Mouse (Mus musculus) c-Kit-positive CD71-positive TER-119-negative erythroid progenitor cells, embryonic 14.5 days (primary cell): ENCODE results near the gene Kng2.
"Not testable (repeated sequence)": the region's sequence is repeated elsewhere in the genome, so short reads cannot be mapped to it uniquely, and the experiment has no call there.

Source experiments
- DNase-seq: peaks from one replicate; pipeline ENCODE4 v3.0.0-alpha.2; 2013; ENCODE audit warnings: low read depth

Gene Kng2

DNA sequence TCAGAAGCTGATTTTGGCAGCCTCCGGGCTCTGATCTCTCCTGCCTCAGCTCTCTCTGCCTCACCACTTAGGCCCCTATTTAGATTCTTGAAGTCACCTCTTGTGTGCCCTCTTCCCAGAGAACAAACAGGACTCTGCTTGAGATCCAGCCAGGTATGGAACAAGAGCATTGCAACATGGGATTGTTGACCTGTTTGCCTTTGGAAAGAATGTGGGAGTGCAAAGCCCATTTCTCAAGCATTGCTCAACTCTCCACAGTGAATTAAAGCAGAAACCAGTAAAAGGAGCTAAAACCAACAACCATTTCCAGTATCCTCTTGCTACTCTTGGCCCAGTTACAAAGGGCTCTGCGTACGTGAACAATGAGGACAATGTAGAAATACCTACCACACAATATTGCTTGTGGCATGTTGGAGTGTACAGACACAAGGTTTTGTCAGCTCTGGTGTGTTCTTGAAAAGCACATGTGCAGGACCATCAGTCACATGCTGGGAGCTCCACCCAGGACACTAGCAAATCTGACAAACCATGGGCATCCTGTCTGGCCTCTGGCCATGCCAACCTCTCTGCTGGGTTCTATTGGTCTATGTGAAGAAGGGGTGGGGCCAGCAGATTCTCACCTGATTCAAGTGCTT is at the start of gene Kng2:
Kng2 (minus strand) TSS at position 517 of the 635 bp plus-strand sequence.
- DNase-seq, result not testable (repeated sequence)

DNA sequence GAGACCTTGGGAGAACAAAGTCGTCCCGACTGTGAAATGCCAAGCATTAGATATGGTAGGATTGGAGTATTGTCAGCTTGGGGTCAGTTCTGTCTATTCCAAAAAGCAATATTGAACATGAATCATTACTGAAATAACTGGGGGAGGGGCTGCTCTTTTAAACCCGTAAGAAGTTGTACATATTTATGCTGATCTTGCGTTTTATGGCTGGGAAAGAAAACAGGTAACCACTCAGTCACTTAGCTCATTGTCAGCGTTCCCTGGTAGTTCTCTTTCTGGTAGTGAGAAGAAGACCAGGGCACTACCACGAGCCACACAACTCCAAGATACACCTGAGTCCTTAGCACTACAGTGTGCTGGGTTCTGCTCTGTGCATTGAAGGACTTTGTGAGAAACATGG is 48.2 kb upstream of the Kng2 start:
- DNase-seq, result not testable (repeated sequence)

DNA sequence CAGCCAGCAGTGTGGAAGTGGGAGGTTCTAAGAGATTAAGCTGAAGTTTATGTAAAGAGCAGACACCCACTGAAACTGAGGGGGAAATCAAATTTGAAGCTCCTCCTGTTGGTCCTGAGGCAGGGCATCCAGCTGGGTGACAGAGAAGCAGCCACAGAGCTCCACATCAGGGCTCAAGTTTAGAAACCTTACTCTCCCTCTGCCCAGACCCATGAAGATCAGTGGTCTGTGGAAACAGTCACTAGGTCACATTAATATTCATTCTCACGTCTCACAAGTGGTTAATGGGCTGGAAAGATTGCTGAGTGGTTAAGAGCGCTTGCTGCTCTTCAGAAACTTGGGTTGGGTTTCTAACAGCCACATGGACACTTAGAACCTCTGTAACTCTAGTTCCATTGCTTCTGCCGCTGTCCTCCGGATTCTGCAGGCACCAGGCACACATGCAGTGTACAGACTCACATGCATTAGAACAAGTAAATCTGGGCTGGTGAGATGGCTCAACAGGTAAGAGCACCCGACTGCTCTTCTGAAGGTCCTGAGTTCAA is 31.6 kb upstream of the Kng2 start:
- not testable (repeated sequence) for DNase-seq

DNA sequence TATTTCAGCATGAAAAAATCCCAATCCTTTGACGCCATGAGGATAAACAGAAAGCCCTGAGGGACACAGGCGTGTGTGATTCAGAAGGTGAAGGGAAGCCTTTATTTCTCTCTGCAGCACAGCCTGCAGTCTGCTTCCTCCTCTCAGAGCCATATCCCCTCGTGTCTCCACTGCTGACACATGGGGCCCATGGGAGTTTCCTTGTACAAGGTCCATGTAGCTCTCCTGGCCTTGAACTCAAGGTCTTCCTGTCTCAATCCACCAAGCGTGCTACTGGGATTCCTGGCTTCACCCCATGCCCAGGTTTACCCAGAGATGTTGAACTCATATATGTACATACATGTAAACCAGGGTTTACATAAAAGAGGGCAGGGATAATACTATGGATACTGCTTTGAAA is 30.3 kb upstream of the Kng2 start:
- DNase-seq, result not testable (repeated sequence)

DNA sequence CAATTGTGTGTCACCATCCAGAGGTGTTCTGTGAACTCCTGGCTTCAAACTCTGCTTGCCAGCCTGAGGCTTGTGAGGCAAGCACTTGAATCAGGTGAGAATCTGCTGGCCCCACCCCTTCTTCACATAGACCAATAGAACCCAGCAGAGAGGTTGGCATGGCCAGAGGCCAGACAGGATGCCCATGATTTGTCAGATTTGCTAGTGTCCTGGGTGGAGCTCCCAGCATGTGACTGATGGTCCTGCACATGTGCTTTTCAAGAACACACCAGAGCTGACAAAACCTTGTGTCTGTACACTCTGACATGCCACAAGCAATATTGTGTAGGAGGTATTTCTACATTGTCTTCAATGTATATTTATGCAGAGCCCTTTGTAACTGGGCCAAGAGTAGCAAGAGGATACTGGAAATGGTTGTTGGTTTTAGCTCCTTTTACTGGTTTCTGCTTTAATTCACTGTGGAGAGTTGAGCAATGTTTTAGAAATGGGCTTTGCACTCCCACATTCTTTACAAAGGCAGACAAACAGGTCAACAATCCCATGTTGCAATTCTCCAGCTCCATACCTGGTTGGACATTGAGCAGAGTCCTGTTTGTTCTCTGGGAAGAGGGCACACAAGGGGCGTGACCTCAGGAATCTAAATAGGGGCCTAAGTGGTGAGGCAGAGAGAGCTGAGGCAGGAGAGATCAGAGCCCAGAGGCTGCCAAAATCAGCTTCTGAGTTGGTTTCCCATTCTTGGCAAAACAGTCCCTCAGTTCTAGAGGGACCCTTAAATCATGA is 28.6 kb upstream of the Kng2 start, which contains the start of gene Kng1:
Kng1 (plus strand) TSS at position 198 of the 780 bp plus-strand sequence.
- DNase-seq, result not testable (repeated sequence)

DNA sequence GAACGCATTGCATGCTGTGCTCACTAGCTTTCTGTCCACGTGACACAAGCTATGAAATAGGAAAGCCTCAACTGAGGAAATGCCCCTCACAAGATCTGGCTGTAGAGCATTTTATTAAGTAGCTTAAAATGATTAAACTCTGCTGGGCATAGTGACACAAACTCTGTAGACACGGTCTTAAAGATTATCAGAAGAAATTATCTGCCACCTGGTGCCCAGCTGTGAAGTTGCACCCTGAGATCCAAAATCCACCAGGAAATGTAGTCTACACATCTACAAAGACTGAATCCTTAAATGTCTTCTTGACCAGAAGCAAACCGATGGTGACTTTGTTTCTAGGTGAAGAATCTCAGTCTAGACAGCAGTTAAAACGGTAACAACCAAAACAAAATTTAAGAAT is 17.0 kb upstream of the Kng2 start:
- DNase-seq, result no peak

DNA sequence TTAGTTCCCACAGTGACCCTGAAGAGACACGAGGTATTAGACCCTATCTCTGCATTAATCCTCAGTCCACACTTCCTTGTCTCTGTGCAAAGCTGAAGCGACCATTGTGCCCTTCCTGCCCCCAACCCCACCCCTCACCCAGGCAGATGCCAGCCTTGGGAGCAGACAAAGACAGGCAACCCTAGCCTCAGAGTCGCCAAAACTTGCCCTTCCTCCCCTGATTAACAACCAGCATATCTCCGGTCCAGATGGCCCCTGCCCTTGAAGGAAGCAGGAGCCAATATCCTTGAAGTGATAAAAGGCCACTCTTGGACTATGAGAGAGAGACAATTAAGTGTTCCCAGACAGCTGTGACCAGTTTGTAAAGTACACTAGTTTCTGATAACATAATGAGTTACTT is 11.6 kb upstream of the Kng2 start:
- no peak for DNase-seq

DNA sequence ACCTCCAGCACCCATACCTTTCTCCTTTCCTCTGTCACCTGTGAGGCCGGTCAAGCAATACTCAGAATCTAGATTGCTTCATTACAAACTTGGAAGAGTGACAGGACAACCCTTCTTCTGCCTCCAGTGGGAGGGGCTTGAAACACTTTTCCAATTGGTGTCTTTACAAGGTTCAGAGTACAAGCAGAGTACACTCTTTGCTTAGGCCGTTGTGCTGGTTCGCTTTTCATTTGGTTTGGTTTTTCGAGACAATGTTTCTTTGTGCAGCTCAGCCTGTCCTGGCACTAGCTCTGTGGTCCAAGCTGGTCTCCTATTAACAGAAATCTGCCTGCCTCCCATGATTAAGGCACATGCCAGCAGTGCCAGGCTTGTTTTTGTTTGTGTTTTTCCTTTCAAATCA is 10.0 kb upstream of the Kng2 start:
- DNase-seq, result no peak

DNA sequence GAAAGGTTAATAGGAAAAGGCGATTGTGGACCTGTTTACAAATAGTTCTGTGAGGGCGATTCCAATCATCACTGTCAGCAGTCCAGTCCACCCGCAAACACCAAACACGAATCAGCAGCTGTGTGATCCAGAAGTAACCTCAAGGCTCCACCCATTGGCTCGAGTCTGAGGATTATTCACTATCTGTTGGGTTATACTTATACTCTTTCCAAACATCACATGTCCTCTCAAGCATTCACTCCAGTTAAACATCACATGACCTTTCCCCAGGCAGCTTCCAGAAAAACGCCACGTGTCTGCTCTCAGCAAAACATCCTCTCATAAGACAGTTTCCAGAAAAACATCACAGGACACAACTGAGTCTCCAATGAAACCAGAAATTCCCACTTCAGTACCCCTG is 8.5 kb upstream of the Kng2 start:
- no peak for DNase-seq

DNA sequence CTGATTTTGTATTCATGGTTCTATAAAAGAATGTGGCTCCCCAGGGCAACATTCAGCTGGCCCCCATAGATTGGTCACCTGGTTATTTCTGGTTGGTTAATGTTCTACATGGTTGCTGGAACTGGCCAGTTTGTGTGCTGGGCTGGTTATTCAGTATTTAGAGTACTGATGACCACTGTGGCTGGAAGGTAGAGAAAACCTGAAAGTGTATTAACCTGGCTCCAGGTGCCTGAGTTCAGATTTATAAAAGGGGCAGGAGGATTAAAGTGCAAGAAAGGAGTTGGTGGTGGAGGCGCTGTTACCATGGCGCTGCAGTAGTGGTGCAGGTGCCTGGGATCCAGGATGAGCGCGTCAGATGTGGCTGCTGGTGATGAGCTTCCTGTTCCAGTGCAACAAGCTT is 4.4 kb upstream of the Kng2 start:
- no peak for DNase-seq

DNA sequence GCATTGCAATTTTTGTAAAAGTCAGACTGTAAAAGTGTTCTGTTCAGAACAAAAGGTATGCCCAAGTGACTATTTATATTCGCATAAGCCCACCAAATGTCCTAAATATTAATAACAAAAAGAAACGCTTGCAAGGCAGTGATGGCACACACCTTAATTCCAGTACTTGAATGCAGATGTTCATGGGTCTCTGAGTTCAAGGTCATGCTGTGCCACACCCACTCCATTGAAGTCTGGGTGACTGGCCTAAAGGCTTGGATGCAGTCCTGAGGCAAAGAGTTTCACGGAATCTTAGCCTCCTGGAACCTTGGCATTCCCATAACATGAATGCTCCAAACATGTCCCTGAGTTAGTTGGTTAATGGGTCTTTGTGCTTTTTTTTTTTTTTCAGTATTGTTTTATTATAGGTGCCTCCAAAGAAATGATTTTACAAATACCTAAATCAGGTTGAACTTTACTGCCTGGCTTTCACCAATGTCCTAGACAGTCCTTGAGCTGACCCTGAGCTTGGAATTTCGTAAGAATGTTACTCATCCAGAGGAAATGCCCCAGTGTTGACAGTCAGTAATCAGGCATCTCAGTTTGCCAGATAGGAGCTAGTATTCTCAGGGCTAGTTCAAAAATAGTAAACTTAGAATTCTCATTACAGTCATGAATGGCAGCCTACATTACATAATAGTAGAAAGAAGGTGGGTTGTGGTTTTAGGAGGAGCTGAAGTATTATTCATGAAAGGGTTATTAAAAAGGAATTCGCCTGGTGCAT is 1.6 kb upstream of the Kng2 start:
- DNase-seq, result no peak

DNA sequence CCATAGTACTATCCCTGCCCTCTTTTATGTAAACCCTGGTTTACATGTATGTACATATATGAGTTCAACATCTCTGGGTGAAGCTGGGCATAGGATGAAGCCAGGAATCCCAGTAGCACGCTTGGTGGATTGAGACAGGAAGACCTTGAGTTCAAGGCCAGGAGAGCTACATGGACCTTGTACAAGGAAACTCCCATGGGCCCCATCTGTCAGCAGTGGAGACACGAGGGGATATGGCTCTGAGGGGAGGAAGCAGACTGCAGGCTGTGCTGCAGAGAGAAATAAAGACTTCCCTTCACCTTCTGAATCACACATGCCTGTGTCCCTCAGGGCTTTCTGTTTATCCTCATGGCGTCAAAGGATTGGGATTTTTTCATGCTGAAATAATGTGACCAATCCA is 1.9 kb downstream of the Kng2 start:
- not testable (repeated sequence) for DNase-seq

DNA sequence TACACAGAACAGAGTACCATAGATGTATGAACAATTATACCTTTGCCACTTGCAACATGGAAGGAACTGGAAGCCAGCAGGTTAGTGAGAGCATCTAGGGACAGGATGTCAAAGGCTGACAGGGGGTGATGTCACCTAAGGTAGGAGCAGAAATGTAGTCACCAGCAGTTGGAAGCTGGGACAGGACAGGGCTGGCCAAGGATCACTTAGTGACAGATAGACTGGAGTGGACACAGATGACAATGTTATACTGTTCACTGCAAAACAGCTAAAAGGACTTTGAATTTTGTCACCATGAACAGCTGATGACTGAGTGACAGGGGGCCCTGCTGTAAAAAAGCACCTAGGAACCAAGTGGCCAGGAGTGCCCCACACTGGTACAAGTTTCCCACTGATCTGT is 2.7 kb downstream of the Kng2 start:
- DNase-seq, result no peak

DNA sequence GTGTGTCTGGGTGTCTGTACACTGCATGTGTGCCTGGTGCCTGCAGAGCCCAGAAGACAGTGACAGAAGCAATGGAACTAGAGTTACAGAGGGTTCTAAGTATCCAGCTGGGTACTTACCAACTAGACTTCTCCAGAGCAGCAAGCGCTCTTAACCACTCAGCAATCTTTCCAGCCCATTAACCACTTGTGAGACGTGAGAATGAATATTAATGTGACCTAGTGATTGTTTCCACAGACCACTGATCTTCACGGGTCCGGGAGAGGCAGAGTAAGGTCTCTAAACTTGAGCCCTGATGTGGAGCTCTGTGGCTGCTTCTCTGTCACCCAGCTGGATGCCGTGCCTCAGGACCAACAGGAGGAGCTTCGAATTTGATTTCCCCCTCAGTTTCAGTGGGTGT is 4.2 kb downstream of the Kng2 start:
- no peak for DNase-seq

DNA sequence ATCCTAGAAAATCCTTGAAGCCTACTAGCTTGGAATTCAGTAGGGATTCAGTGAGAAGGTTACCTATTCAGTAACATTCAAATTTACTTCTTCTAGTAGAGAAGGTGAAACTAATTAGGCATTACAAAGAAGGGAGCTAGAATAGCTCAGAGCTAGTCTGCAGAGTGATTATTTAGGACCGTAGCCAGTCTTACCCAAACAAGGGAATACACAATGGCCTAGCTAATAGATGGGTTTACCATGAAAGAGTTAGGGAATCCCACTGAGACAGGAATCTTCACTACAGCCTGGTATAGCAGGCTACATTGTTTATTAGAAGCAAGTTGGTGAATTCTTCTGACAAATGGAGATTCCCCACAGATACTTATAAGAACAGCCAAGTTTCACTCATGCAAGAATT is 8.7 kb downstream of the Kng2 start:
- DNase-seq, result not testable (repeated sequence)

DNA sequence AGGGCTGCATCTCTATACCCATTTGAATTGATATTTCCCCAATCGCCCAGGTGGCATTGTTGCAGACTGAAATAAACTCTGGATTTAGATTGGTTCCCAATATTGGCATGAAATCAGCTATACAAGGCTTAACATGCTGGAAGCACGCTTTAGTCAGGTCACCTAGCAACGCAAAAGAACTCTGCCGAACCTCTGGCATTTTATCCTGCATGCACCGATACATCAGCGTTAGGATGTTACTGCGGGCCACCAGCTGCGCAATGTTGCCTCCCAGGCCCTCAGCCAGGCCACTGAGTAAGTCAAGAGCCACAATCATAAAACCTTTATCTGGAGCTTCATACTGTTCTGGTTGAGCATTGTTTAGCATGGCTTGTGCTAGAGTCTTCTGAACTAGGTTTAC is 14.6 kb downstream of the Kng2 start:
- not testable (repeated sequence) for DNase-seq

DNA sequence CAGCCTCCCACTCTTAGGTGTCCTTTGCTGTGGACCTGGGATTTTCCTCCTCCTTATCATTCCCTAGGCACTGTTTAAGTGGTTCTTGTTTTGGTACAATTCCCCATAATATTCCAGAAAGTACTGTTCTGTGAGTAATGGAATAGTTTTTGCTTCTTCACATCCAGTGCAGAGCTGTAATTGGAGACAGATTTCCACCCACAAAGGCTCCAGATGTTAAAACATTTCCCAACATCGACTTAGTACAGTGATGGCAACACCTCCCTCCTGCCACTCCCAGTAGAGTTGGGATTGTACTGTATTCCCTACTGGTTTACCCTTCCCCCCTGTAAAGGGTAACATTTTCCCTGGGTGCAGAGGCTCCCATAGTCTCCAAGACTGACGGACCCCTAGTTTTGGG is 15.5 kb downstream of the Kng2 start:
- not testable (repeated sequence) for DNase-seq

DNA sequence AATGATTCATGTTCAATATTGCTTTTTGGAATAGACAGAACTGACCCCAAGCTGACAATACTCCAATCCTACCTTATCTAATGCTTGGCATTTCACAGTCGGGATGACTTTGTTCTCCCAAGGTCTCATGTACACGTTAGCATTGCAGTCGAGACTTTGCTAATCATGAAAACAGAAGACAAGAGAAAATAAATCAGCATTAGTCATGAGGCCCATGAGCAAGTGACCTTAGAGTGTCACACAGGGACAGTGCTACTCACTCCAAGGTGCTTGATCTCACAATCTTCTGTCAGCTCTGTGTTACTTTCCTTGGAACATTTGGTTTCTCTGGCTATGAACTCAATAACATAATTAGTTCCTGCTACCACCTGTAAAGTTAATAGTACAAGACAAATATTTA is 32.3 kb downstream of the Kng2 start:
- DNase-seq, result not testable (repeated sequence)

DNA sequence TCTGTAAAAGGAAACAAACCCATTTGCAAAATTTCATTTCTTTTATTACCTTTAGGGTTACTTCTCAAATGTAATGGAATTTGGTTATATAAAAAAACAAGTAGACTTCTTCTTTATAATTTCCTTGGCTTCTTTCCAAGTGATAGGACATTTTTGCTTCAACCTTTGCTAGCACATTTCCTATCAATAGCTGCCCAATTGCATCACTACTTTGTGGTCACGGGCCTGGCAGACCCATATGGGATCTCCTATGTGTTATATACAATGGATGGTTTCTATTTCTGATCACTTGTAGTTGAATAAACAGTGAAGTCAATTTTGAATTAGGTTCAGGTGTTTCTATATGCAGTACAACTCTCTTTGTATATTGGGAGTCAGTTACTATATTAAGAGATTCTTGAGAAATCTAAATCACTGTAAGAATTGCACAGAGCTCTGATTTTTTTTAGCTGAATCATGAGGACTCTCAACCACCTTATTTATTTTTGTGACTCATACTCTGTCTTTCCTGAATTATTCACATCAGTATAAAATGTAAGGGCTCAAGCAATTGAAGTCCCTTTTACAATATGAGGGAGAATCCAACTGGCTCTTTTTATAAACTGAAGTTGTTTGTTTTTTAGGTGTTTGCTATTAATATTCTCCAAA is 61.8 kb downstream of the Kng2 start:
- no peak for DNase-seq

DNA sequence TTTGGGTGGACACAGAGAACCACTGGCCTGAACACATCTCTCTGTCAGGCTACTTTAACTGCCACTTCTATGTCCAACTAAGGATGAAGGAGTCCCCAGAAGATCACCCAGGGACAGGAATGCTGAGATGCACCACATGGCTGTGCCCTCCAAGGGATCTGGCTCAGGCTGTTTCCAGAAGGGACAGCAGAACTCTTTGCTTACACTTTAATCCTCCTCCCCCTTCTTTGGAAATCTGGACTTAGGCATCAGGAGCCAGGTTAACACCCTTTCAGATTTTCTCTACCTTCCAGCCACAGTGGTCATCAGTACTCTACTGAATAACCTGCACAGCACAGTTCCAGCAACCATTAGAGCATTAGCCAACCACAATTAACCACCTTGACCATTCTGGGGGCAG is 66.0 kb downstream of the Kng2 start:
- no peak for DNase-seq

DNA sequence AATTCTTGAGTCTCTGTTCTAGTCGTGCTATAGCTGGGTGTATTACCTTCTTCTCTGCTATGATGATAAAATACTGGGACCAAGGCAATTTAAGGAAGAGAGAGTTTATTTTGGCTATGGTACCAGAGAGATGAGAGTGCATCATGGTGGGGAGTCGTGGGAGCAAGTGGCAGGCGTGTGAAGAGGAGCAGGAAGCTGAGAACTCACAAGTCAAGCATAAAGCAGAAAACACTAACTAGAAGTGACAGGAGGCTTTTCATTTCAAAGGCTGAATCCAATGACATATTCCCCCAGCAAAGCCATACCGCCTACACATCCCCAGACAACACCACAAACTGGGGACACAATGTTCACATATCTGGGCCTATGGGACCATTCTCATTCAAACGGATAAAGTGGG is 67.0 kb downstream of the Kng2 start:
- DNase-seq, result no peak

DNA sequence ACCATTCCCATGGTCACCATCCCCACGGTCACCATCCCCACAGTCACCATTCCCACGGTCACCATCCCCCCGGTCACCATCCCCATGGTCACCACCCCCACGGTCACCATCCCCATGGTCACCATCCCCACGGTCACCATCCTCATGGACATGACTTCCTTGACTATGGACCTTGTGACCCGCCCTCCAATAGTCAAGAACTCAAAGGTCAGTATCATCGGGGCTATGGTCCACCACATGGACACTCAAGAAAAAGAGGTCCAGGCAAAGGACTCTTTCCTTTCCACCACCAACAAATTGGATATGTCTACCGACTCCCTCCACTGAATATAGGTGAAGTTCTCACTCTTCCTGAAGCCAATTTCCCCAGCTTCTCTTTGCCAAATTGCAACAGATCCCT is 68.2 kb downstream of the Kng2 start:
- DNase-seq, result no peak
